8 mouse cellular contexts compared by ENCODE assay signal in the genomic region with DNA sequence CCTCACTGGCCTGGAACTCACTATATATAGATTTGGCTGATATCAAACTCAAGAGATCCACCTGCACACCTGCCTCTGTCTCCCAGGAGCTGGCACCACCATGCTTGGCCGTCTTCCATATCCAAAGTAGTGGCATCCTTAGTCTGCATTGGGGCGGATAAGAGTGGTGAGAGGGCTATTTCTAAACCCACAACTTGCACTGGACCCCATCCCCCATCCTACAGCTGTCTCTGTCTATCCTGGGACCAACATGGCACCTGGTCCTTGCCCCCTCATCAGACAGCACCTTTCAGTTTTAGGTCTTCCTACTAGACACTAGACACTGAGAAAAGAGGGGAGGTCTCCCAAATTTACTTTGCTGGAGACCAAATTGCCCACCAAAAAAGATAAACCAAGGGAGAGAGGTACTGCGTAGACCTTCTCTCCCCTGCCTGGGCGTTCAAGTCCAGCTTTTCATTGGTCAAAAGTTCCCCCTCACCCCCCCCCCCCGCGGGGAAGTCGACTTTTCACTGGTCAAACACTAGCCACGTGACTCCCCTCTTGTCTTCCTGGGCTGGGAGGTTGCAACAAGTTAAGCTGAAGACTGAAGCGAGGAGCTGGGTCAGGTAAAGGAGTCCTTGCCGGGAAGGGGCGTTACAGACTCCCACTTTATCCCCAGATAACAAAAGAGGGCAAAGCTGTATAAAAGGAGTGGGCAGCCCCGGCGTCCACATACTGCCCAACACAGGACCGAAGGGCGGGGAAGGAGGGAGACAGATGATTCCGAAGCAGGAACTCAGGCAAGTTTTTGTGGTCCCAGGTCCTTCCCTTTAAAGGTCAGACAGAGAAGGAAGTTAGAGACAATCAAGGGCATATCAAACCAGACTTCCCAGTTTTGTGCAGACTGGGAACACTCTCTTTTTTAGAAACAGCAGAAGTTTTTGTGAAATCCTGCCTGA. TPM values are rescaled to one million over a fixed set of nuclear protein-coding genes. Genes with fewer than 3 reads are reported as not detected.
DNase-seq lines count a peak whose midpoint lies in the region; ATAC-seq and TF ChIP-seq lines count a peak whose summit lies in the region.

TSS of gene Pbxip1 (plus strand) at position 531 of the 938 bp plus-strand sequence.

- 5% methylated on average over 16 of the region's 16 CpGs for WGBS in embryonic facial prominence, embryonic 10.5 days
- 3% methylated on average over 16 of the region's 16 CpGs for WGBS in liver, embryonic 11.5 days

- peak within 1 kb of the TSS; percentile 75 for H3K4me2 ChIP-seq in liver, embryonic 11.5 days
- peak within 1 kb of the TSS; percentile 74 for H3K4me2 ChIP-seq in myocyte (ENCODE audit: low read depth)

- H3K36me3 ChIP-seq in embryonic facial prominence, embryonic 10.5 days (replicated peaks): peaks cover 42% of the 10 kb centered on the region
- H3K36me3 ChIP-seq in liver, embryonic 11.5 days (ENCODE audit: control insufficient read depth, insufficient read depth, low read length): peaks cover 20% of the 10 kb centered on the region
- peaks cover 9% of the 10 kb centered on the region for H3K36me3 ChIP-seq in myocyte (ENCODE audit: control insufficient read depth, insufficient read depth)

- peak within 1 kb of the TSS; percentile 60 for H3K9ac ChIP-seq in liver, embryonic 11.5 days (ENCODE audit: low read depth, low read length)

- H3K79me2 ChIP-seq in myocyte (ENCODE audit: control insufficient read depth, insufficient read depth): peaks cover 36% of the 10 kb centered on the region

- peak within 1 kb of the TSS; percentile 85 for H3K27ac ChIP-seq in embryonic facial prominence, embryonic 10.5 days (replicated peaks)
- H3K27ac ChIP-seq in liver, embryonic 11.5 days (ENCODE audit: low read depth, low read length): peak within 1 kb of the TSS; percentile 33; the same call in 1 of the 2 replicates

- H3K4me3 ChIP-seq in embryonic facial prominence, embryonic 10.5 days: peak within 1 kb of the TSS; percentile 67
- H3K4me3 ChIP-seq in liver, embryonic 11.5 days (ENCODE audit: low read depth, low read length): peak within 1 kb of the TSS; percentile 54
- peak within 1 kb of the TSS; percentile 38 for H3K4me3 ChIP-seq in myocyte

- no peaks in the 10 kb centered on the region for H3K9me3 ChIP-seq in embryonic facial prominence, embryonic 10.5 days
- H3K9me3 ChIP-seq in liver, embryonic 11.5 days (ENCODE audit: control insufficient read depth, low read length): no peaks in the 10 kb centered on the region

- peak; percentile 80 for TF ChIP-seq POLR2A in myocyte (IDR thresholded peaks at IDR 0.05; ENCODE audit: insufficient read length, low read depth)

- peak; percentile 83 for ATAC-seq in liver, embryonic 11.5 days (replicated peaks; ENCODE audit: low FRiP score)

- no peak within 1 kb of the TSS for H3ac ChIP-seq in myocyte (ENCODE audit: control insufficient read depth, insufficient read length)

- peaks cover 37% of the 10 kb centered on the region for H3K4me1 ChIP-seq in embryonic facial prominence, embryonic 10.5 days
- peaks cover 11% of the 10 kb centered on the region for H3K4me1 ChIP-seq in liver, embryonic 11.5 days (replicated peaks; ENCODE audit: control insufficient read depth, insufficient read depth, low read length)

- no peaks in the 10 kb centered on the region for H3K27me3 ChIP-seq in embryonic facial prominence, embryonic 10.5 days (replicated peaks; ENCODE audit: low read depth, poor library complexity, severe bottlenecking)
- H3K27me3 ChIP-seq in liver, embryonic 11.5 days (replicated peaks; ENCODE audit: control insufficient read depth, insufficient read depth, low read length): no peaks in the 10 kb centered on the region
- no peaks in the 10 kb centered on the region for H3K27me3 ChIP-seq in myocyte (ENCODE audit: control insufficient read depth, insufficient read depth, insufficient read length)

- DNase-seq in cerebellum, adult 9-10 months: peak; percentile 14
- no peak for DNase-seq in cerebellum, adult 11-12 months
- peak; percentile 91 for DNase-seq in embryonic facial prominence, embryonic 10.5 days (ENCODE audit: low spot score)
- DNase-seq in heart, adult 9 months (ENCODE audit: low spot score in 2 of 2): peak; percentile 70 to 81
- DNase-seq in kidney, adult 9 months: peak; percentile 82
- DNase-seq in liver, embryonic 11.5 days (ENCODE audit: low spot score): peak; percentile 66
- DNase-seq in thymus, postnatal 14 days: peak; percentile 70

TF ChIP-seq in myocyte, 11 proteins besides CTCF, POLR2A, EP300 and RAD21:
- TF ChIP-seq TCF12 (IDR thresholded peaks at IDR 0.05; ENCODE audit: insufficient read depth, poor library complexity, severe bottlenecking): peak; percentile 90
- peak; percentile 84 for TF ChIP-seq POLR2AphosphoS2 (IDR thresholded peaks at IDR 0.05; ENCODE audit: insufficient read length, low read depth)
- no peak for TF ChIP-seq REST (IDR thresholded peaks at IDR 0.05; ENCODE audit: insufficient read depth, insufficient read length)
- peak; percentile 89 for TF ChIP-seq TCF3 (IDR thresholded peaks at IDR 0.05; ENCODE audit: insufficient read length, low read depth)
- peak; percentile 46 to 84 (median 84) for TF ChIP-seq MYOG (IDR thresholded peaks at IDR 0.05; ENCODE audit: control insufficient read depth in 1 of 3, insufficient read depth in 1 of 3, insufficient read length in 2 of 3, low read depth in 2 of 3)
- TF ChIP-seq CEBPB (IDR thresholded peaks at IDR 0.05; ENCODE audit: insufficient read depth, poor library complexity, severe bottlenecking): no peak
- TF ChIP-seq MAX (IDR thresholded peaks at IDR 0.05; ENCODE audit: low read depth): no peak
- peak; percentile 98 to 99 (median 99) for TF ChIP-seq MYOD1 (IDR thresholded peaks at IDR 0.05; ENCODE audit: control insufficient read depth in 1 of 3, insufficient read length in 2 of 3, low read depth in 2 of 3)
- no peak for TF ChIP-seq E2F4 (IDR thresholded peaks at IDR 0.05; ENCODE audit: insufficient read depth)
- TF ChIP-seq SRF (IDR thresholded peaks at IDR 0.05; ENCODE audit: control insufficient read depth, insufficient read length, low read depth): no peak
- TF ChIP-seq USF1 (IDR thresholded peaks at IDR 0.05; ENCODE audit: low read depth): peak; percentile 94

RNA-seq across cellular contexts. Expression of gene Pbxip1, which starts in this region (rescaled TPM):
- 17.5 and 20.1 TPM in 2 replicates for polyA plus RNA-seq in embryonic facial prominence, embryonic 10.5 days (2016; fragmentation: Nextera tagmentation; extraction: Ambion mirVana)
- 8.3 and 8.7 TPM in 2 replicates for polyA plus RNA-seq in liver, embryonic 11.5 days (2014; fragmentation: Nextera tagmentation; extraction: Ambion mirVana)
- 159 TPM for polyA plus RNA-seq in myocyte (2012; fragmentation: generic; extraction: Trizol)
